Mouse (Mus musculus): Measurements from ENCODE around the gene Sephs1.

DNA sequence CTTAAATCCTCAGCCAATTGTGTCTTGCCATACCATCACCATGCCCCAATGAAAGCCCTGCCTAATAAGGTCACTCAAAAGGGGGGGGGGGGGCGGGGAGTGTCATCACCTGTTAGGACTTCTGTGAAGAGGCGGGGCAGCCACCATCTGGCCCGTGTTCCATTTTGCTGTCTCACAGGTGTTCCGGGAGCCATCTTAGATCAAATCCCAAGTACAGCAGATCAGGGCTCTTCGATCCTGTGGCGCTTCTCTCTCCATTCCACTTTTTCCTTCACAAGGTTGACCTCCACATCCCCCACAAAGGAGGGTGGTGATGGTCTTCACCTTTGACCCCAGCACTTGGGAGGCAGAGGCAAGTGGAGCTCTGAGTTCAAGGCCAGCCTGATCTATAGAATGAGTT is 34.7 kb downstream of the Sephs1 start:
- TF ChIP-seq CTCF (IDR thresholded peaks at IDR 0.05; ENCODE audit: insufficient read depth, low read depth, low read length), result no peak
- no peak for TF ChIP-seq POLR2A (IDR thresholded peaks at IDR 0.05; ENCODE audit: insufficient read depth, low read depth, low read length)

All from olfactory bulb, adult 2 months (tissue).